ENCODE assay signal across 8 mouse cellular contexts in genomic region chr2:32962875-32963220, GRCm38 (mm10). TPM values are rescaled to one million over a fixed set of nuclear protein-coding genes. Genes with fewer than 3 reads are reported as not detected.
DNase-seq lines count a peak whose midpoint lies in the region; ATAC-seq and TF ChIP-seq lines count a peak whose summit lies in the region.

No protein-coding gene starts in this region.

- H3K4me2 ChIP-seq in lung, embryonic 15.5 days: peak overlapping the region; percentile 73
- peak overlapping the region; percentile 89 for H3K4me2 ChIP-seq in embryonic facial prominence, embryonic 13.5 days
- H3K4me2 ChIP-seq in limb, embryonic 14.5 days (replicated peaks; ENCODE audit: low read depth, low read length, severe bottlenecking): peak overlapping the region; percentile 73
- H3K4me2 ChIP-seq in stomach, postnatal 0 days (replicated peaks; ENCODE audit: low read depth): peak overlapping the region; percentile 89

- peak overlapping the region; percentile 73 for H3K4me3 ChIP-seq in lung, embryonic 15.5 days
- H3K4me3 ChIP-seq in embryonic facial prominence, embryonic 13.5 days: peak overlapping the region; percentile 91
- peak overlapping the region; percentile 74 for H3K4me3 ChIP-seq in limb, embryonic 14.5 days (replicated peaks; ENCODE audit: low read length)
- H3K4me3 ChIP-seq in stomach, postnatal 0 days (ENCODE audit: low read depth, low read length): peak overlapping the region; percentile 67

- 3% methylated on average over 9 of the region's 9 CpGs for WGBS in lung, embryonic 15.5 days
- 3% methylated on average over 9 of the region's 9 CpGs for WGBS in embryonic facial prominence, embryonic 13.5 days
- 13% methylated on average over 8 of the region's 9 CpGs for WGBS in limb, embryonic 14.5 days
- 3% methylated on average over 9 of the region's 9 CpGs for WGBS in stomach, postnatal 0 days

- DNase-seq in lung, postnatal 25 days (ENCODE audit: low spot score): no peak
- no peak for DNase-seq in limb, embryonic 14.5 days (ENCODE audit: low spot score)
- DNase-seq in stomach, postnatal 0 days (ENCODE audit: low spot score): no peak
- no peak for DNase-seq in embryo, embryonic 11 days
- DNase-seq in left cerebral cortex, postnatal 4 days: no peak
- no peak for DNase-seq in right cerebral cortex, postnatal 36 days (ENCODE audit: low spot score in 2 of 2)

- peaks cover 51% of the 10 kb centered on the region for H3K4me1 ChIP-seq in lung, embryonic 15.5 days
- peaks cover 51% of the 10 kb centered on the region for H3K4me1 ChIP-seq in embryonic facial prominence, embryonic 13.5 days
- peaks cover 29% of the 10 kb centered on the region for H3K4me1 ChIP-seq in limb, embryonic 14.5 days (ENCODE audit: control insufficient read depth, insufficient read depth, low read length)
- H3K4me1 ChIP-seq in stomach, postnatal 0 days (replicated peaks; ENCODE audit: control insufficient read depth, insufficient read depth): peaks cover 3% of the 10 kb centered on the region; the same call in 1 of the 2 replicates

- TF ChIP-seq CTCF in stomach, postnatal 0 days (IDR thresholded peaks at IDR 0.05; ENCODE audit: low read depth): no peak

- peak overlapping the region; percentile 90 for H3K27ac ChIP-seq in lung, embryonic 15.5 days
- peak overlapping the region; percentile 90 for H3K27ac ChIP-seq in embryonic facial prominence, embryonic 13.5 days
- H3K27ac ChIP-seq in limb, embryonic 14.5 days (replicated peaks; ENCODE audit: low read depth, low read length): peak overlapping the region; percentile 76; the same call in 1 of the 2 replicates
- H3K27ac ChIP-seq in stomach, postnatal 0 days (replicated peaks): peak overlapping the region; percentile 92

- H3K9ac ChIP-seq in lung, embryonic 15.5 days: peak overlapping the region; percentile 83
- H3K9ac ChIP-seq in embryonic facial prominence, embryonic 13.5 days: peak overlapping the region; percentile 96
- H3K9ac ChIP-seq in limb, embryonic 14.5 days (ENCODE audit: low read depth, low read length, severe bottlenecking): peak overlapping the region; percentile 94
- H3K9ac ChIP-seq in stomach, postnatal 0 days (ENCODE audit: low read length): peak overlapping the region; percentile 93

- intact Hi-C loops in left cerebral cortex, postnatal 4 days (cut with DNase I): no loop called here

- H3K27me3 ChIP-seq in lung, embryonic 15.5 days: no peaks in the 10 kb centered on the region
- H3K27me3 ChIP-seq in embryonic facial prominence, embryonic 13.5 days: no peaks in the 10 kb centered on the region
- H3K27me3 ChIP-seq in limb, embryonic 14.5 days (ENCODE audit: control insufficient read depth, insufficient read depth, low read length): no peaks in the 10 kb centered on the region
- no peaks in the 10 kb centered on the region for H3K27me3 ChIP-seq in stomach, postnatal 0 days (ENCODE audit: control insufficient read depth, insufficient read depth, low read length)

- TF ChIP-seq POLR2A in limb, embryonic 14.5 days (IDR thresholded peaks at IDR 0.05; ENCODE audit: borderline replicate concordance, extremely low read depth, insufficient read depth, insufficient read length): no peak

- H3K9me3 ChIP-seq in lung, embryonic 15.5 days: no peaks in the 10 kb centered on the region
- H3K9me3 ChIP-seq in embryonic facial prominence, embryonic 13.5 days: no peaks in the 10 kb centered on the region
- H3K9me3 ChIP-seq in limb, embryonic 14.5 days (ENCODE audit: control insufficient read depth, low read length): no peaks in the 10 kb centered on the region
- no peaks in the 10 kb centered on the region for H3K9me3 ChIP-seq in stomach, postnatal 0 days (ENCODE audit: control insufficient read depth, low read length)

- H3K36me3 ChIP-seq in lung, embryonic 15.5 days: peaks cover 24% of the 10 kb centered on the region
- H3K36me3 ChIP-seq in embryonic facial prominence, embryonic 13.5 days: peaks cover 27% of the 10 kb centered on the region
- peaks cover 31% of the 10 kb centered on the region for H3K36me3 ChIP-seq in limb, embryonic 14.5 days (ENCODE audit: control insufficient read depth, insufficient read depth, low read length)
- H3K36me3 ChIP-seq in stomach, postnatal 0 days (ENCODE audit: control insufficient read depth, insufficient read depth, low read length): peaks cover 11% of the 10 kb centered on the region

- no peak for ATAC-seq in lung, embryonic 15.5 days (ENCODE audit: borderline replicate concordance, extremely low read depth, low FRiP score, low TSS enrichment)
- ATAC-seq in embryonic facial prominence, embryonic 13.5 days (ENCODE audit: insufficient number of reproducible peaks, insufficient read depth, low FRiP score, low TSS enrichment, low read depth): no peak
- ATAC-seq in limb, embryonic 14.5 days (ENCODE audit: low FRiP score, low read depth): no peak
- ATAC-seq in stomach, postnatal 0 days (ENCODE audit: low FRiP score, low TSS enrichment): no peak

- no peak for TF ChIP-seq EP300 in stomach, postnatal 0 days (optimal IDR thresholded peaks at IDR 0.05)

RNA-seq across cellular contexts. Expression of gene Lrsam1, which starts 1.4 kb away (rescaled TPM):
- 7.5 and 9.7 TPM in 2 replicates for polyA plus RNA-seq in lung, embryonic 15.5 days (2015; fragmentation: Nextera tagmentation; extraction: Ambion mirVana)
- polyA plus RNA-seq in embryonic facial prominence, embryonic 13.5 days (2015; fragmentation: Nextera tagmentation; extraction: Ambion mirVana): 13.4 and 13.6 TPM in 2 replicates
- polyA plus RNA-seq in limb, embryonic 14.5 days (2012; rRNA removed): 18.0 and 20.3 TPM in 2 replicates
- 9.4 and 11.5 TPM in 2 replicates for polyA plus RNA-seq in limb, embryonic 14.5 days (2014; fragmentation: Nextera tagmentation; extraction: Ambion mirVana)
- 5.3 and 5.5 TPM in 2 replicates for polyA plus RNA-seq in stomach, postnatal 0 days (2015; fragmentation: Nextera tagmentation; extraction: Ambion mirVana)
- total RNA-seq in left cerebral cortex, postnatal 4 days (2021): 10 to 100 TPM; 47.6 to 47.7 TPM

RNA-seq across cellular contexts. Expression of gene Rpl12, which starts 1.5 kb away (rescaled TPM):
- polyA plus RNA-seq in lung, embryonic 15.5 days (2015; fragmentation: Nextera tagmentation; extraction: Ambion mirVana): 164 and 167 TPM in 2 replicates
- polyA plus RNA-seq in embryonic facial prominence, embryonic 13.5 days (2015; fragmentation: Nextera tagmentation; extraction: Ambion mirVana): 185 and 205 TPM in 2 replicates
- 1,366 and 1,484 TPM in 2 replicates for polyA plus RNA-seq in limb, embryonic 14.5 days (2012; rRNA removed)
- 237 and 247 TPM in 2 replicates for polyA plus RNA-seq in limb, embryonic 14.5 days (2014; fragmentation: Nextera tagmentation; extraction: Ambion mirVana)
- polyA plus RNA-seq in stomach, postnatal 0 days (2015; fragmentation: Nextera tagmentation; extraction: Ambion mirVana): 141 and 157 TPM in 2 replicates
- total RNA-seq in left cerebral cortex, postnatal 4 days (2021): 100 to 1,000 TPM; 200 to 215 TPM

RNA-seq across cellular contexts. Expression of gene Slc2a8, which starts 19.0 kb away (rescaled TPM):
- 20.8 and 22.5 TPM in 2 replicates for polyA plus RNA-seq in lung, embryonic 15.5 days (2015; fragmentation: Nextera tagmentation; extraction: Ambion mirVana)
- 24.6 and 25.8 TPM in 2 replicates for polyA plus RNA-seq in embryonic facial prominence, embryonic 13.5 days (2015; fragmentation: Nextera tagmentation; extraction: Ambion mirVana)
- polyA plus RNA-seq in limb, embryonic 14.5 days (2012; rRNA removed): 26.0 and 40.6 TPM in 2 replicates
- polyA plus RNA-seq in limb, embryonic 14.5 days (2014; fragmentation: Nextera tagmentation; extraction: Ambion mirVana): 16.8 and 20.4 TPM in 2 replicates
- 12.1 and 12.8 TPM in 2 replicates for polyA plus RNA-seq in stomach, postnatal 0 days (2015; fragmentation: Nextera tagmentation; extraction: Ambion mirVana)
- total RNA-seq in left cerebral cortex, postnatal 4 days (2021): 10 to 100 TPM; 17.1 to 20.3 TPM
